Mouse (Mus musculus) lung, adult 2 months (tissue): Measurements from ENCODE around the gene Cyfip2. TPM values are rescaled to one million over a fixed set of nuclear protein-coding genes. Genes with fewer than 3 reads are reported as not detected.

Source experiments
- DNase-seq: peaks from one replicate; pipeline ENCODE4 v3.0.0; 2022
- H3K4me1 ChIP-seq: fragments of 200-500 bp; 2 replicates; pipeline ENCODE4 v1.6.1; 2011; ENCODE audit warnings: low read length; ENCODE audit not compliant: control insufficient read depth, insufficient read depth
- H3K4me3 ChIP-seq: fragments of 200-500 bp; replicated peaks from 2 replicates; pipeline ENCODE3; 2011; ENCODE audit warnings: low read depth, mild to moderate bottlenecking, control low read depth, low read length; ENCODE audit errors: extremely low read depth
- CTCF ChIP-seq: fragments of 200-500 bp; IDR thresholded peaks from 2 replicates; pipeline ENCODE4 v1.5.1; 2011; ENCODE audit warnings: mild to moderate bottlenecking, low read length, control low read depth; ENCODE audit not compliant: insufficient read depth
- POLR2A ChIP-seq: fragments of 200-500 bp; IDR thresholded peaks from 2 replicates; pipeline ENCODE4 v1.6.1; 2011; ENCODE audit warnings: low read depth, mild to moderate bottlenecking, control low read depth, low read length, borderline replicate concordance; ENCODE audit errors: extremely low read depth
- WGBS: fragments of 180-500 bp; shearing (Covaris S2); methylation state at CpG from one replicate; pipeline ENCODE4 v1.1.7; 2018; 5-methylcytosine and 5-hydroxymethylcytosine counted together
- polyA plus RNA-seq: library from polyadenylated mRNA; depleted of rRNA; stranded (reverse); fragments of >200 nt; gene quantifications from 2 replicates; pipeline ENCODE4 v1.2.3, GENCODE M21; 2012

Gene Cyfip2
- polyA plus RNA-seq, 1 experiment = 9.3 TPM

- Histone ChIP-seq H3K4me3 (no peak overlapping the region), H3K4me1 (no peaks in the 10 kb centered on the region)
- TF ChIP-seq POLR2A (no peak), CTCF (no peak)
- DNase-seq = no peak
- WGBS = 55% methylated on average over 11 of the region's 11 CpGs
These were observed 47.5 kb downstream of the Cyfip2 start for GRCm38 (mm10) chr11:46265031-46265786.

GRCm38 (mm10) chr11:46264584-46264983 is 48.1 kb downstream of the Cyfip2 start:
- no peaks in the 10 kb centered on the region for H3K4me1 ChIP-seq
- no peak overlapping the region for H3K4me3 ChIP-seq
- DNase-seq = no peak
- TF ChIP-seq CTCF (no peak), POLR2A (no peak)
- 65% methylated on average over 3 of the region's 3 CpGs for WGBS

DNA sequence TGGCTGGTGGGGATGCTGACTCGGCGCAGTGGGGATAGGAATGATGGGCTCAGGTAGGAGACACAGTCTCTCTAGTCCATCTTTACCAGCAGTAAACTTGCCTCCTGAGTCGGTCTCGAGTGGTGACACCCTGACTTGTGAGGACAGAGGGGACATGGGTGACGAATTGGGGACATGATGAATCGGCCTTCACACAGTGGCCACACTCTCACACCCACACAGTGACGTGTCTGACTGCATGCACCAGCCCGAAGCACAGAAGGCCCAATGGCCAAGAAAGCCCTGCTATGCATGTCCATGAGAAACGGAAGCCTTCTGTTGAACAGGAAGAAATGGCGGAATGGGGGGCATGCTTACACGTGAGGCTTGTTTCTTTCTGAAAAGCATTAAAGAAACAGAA is 49.4 kb downstream of the Cyfip2 start:
- DNase-seq = no peak
- 89% methylated on average over 11 of the region's 11 CpGs for WGBS
- no peak overlapping the region for H3K4me3 ChIP-seq
- TF ChIP-seq CTCF (no peak), POLR2A (no peak)
- H3K4me1 ChIP-seq = no peaks in the 10 kb centered on the region

DNA sequence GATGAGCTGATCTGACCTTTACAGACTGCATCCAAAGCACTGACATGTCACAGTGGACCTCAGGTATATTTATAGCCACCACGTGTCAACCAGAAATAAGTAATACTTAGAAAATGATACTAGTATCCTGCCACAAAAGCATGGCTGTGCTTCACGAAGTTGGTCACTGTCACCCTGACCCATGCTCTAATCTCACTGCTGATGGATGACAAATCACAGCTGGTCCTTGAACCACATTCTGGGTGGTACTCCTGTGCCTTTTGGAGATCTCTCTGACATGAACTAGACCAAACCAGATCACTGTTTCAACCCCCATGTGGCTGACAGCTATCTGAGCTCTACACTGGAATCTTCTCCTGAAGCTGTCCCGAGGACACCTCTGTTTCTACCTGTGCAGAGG is 49.8 kb downstream of the Cyfip2 start:
- no peaks in the 10 kb centered on the region for H3K4me1 ChIP-seq
- WGBS = 55% methylated on average over 3 of the region's 3 CpGs
- no peak for DNase-seq
- H3K4me3 ChIP-seq = no peak overlapping the region
- no peak for TF ChIP-seq CTCF

DNA sequence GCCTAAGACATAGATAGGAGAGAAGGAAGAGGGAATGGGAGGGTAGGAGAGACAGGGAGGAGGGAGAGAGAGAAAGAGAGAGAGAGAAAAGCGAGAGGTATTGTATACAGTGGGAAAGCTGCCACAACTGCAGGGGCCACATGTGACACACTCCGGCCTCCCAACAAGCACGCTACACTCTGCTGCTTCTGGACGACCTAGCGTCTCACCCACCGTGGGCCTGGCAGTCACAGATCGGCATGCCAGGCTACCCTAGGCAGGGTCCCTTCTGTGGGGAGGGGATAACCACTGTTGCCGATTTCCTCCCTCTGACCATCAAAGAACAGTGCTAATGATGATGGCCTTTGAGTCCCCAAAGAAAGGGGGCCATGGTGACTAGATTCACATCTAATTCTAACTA is 53.9 kb downstream of the Cyfip2 start:
- 96% methylated on average over 8 of the region's 8 CpGs for WGBS
- no peaks in the 10 kb centered on the region for H3K4me1 ChIP-seq
- no peak for TF ChIP-seq CTCF
- TF ChIP-seq POLR2A = no peak
- no peak for DNase-seq
- H3K4me3 ChIP-seq = no peak overlapping the region

DNA sequence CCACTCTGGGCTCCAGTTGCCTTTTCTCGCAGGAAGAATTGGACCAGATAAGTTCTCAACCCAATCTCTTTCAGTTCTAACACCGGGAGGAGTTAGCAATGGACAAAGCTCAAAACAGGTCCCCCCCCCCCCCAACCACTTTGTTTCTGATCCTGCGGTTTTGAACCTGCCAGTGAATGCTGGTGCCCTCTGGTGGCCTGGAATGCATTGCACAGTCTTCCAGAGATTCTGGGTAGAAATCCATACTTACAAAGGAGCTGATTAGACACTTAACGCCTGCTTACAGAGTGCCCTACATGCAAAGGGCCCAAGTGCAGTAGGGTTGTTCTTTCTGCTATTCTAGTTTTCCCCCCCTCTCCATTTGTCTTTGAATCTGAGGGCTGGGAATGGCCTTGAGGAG is 54.5 kb downstream of the Cyfip2 start:
- TF ChIP-seq POLR2A = no peak
- peak; percentile 57 for TF ChIP-seq CTCF
- 60% methylated on average over 4 of the region's 4 CpGs for WGBS
- H3K4me1 ChIP-seq = no peaks in the 10 kb centered on the region
- DNase-seq = peak; percentile 21
- H3K4me3 ChIP-seq = no peak overlapping the region

DNA sequence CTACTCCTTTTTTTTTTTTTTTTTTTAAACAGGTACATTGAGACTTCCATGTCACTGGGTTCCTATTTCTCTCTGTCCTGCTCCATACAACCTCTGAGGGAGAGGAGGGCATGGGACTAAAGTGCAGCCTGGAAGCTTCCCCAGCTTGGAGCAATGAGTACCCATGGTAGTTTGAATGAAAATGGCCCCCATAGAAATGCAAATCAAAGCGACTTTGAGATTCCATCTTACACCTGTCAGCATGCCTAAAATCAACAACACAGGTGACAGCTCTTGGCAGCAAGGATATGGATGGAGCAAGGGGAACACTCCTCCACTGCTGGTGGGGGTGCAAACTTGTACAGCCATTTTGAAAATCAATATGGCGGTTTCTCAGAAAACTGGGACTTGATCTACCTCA is 57.4 kb downstream of the Cyfip2 start:
- WGBS = 87% methylated on average over 2 of the region's 2 CpGs

DNA sequence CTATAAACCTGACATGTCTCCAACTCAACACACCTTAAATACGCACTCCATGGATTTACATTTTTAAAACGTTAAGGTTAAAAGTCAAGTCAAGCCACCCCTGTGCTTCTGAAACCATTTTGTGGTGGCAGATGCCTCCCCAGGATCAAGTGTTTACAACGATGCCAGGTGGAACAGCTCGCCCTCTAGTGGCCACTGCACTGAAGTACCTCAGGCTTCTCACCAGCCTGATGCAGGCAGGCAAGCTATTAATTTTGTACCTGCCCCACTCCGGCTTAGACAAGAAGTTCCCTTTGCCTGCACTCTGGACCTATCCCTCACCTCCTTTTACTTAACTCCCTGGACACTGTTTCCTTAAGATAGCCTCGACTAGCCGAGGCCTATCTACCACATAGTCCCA is 60.7 kb downstream of the Cyfip2 start:
- no peaks in the 10 kb centered on the region for H3K4me1 ChIP-seq
- peak; percentile 58 for DNase-seq
- no peak overlapping the region for H3K4me3 ChIP-seq
- TF ChIP-seq CTCF (peak; percentile 98), POLR2A (no peak)
- WGBS = 32% methylated on average over 7 of the region's 7 CpGs

More for the DNA sequence above, 57.4 kb downstream of the Cyfip2 start:
- TF ChIP-seq POLR2A (no peak), CTCF (no peak)
- no peak for DNase-seq
- no peaks in the 10 kb centered on the region for H3K4me1 ChIP-seq
- no peak overlapping the region for H3K4me3 ChIP-seq

DNA sequence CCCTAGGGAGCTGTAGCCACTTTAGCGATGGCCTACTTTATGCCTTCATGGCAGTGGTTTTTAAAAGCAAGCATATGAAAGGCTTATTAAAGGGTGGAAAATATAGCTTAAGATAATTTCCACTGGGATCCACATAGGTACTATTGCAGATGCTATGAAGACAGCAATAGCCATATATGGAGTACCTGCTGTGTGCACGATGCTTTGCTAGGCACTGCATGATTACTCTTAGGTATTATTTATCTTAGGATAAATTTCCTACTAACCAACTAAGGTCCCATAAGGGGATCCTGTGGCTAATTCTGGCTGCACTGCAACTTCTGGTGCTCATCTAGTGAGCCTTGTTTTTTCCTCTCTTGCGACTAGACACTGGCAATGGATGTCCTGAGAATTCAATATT is 64.3 kb downstream of the Cyfip2 start:
- 85% methylated on average over 3 of the region's 3 CpGs for WGBS
- Histone ChIP-seq H3K4me3 (no peak overlapping the region), H3K4me1 (no peaks in the 10 kb centered on the region)
- TF ChIP-seq POLR2A (no peak), CTCF (no peak)
- DNase-seq = no peak

DNA sequence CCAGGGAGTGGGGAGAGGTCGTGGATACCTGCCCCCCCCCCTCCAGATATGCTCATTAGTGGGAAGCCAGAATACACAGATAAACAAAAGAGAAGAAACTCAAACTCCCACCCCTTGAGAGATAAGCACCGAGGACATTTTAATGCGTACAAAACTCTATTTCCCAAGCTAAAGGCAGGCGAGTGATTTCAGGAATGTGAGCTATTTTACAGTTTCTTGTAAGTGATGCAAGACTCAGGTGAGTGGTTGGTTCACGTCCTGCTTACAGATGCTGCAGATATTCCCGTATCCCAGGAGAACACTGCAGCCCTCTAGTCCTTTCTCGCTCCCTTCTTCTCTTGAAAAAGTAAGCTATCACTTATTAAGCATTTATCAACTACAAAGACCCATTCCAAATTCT is 66.3 kb downstream of the Cyfip2 start:
- H3K4me3 ChIP-seq = no peak overlapping the region
- H3K4me1 ChIP-seq = no peaks in the 10 kb centered on the region
- 56% methylated on average over 7 of the region's 7 CpGs for WGBS
- TF ChIP-seq CTCF = no peak
- TF ChIP-seq POLR2A = no peak
- no peak for DNase-seq

GRCm38 (mm10) chr11:46245926-46246325 is 66.7 kb downstream of the Cyfip2 start:
- no peak for DNase-seq
- TF ChIP-seq POLR2A = no peak
- no peak for TF ChIP-seq CTCF
- 53% methylated on average over 8 of the region's 8 CpGs for WGBS
- no peaks in the 10 kb centered on the region for H3K4me1 ChIP-seq
- H3K4me3 ChIP-seq = no peak overlapping the region
